Mouse (Mus musculus): ENCODE measurements around the gene Pde6d.

DNA sequence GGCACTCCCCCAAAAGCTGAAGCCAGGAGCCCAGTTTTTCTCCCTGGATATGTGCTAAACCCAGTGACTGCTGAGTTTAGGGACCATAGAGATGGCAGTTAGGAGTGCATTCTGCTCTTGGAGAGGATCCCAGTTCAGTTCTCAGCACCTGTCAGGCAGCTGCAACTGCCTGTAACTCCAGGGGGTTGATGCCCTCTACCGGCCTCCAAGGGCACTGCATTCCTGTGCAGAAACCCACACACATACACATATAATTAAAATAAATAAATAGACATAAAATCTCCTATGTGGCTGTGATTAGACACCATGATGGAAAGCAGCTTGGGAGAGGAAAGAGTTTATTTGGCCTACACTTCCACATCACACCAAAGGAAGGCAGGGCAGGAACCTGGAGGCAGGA, 29.7 kb upstream of the Pde6d start:
- TF ChIP-seq TAL1 (IDR thresholded peaks at IDR 0.05; ENCODE audit: low read length) (no peak), GATA1 (IDR thresholded peaks at IDR 0.05; ENCODE audit: low read length) (no peak)

Data from erythroblast, embryonic 14.5 days (primary cell).